Mouse (Mus musculus) liver, embryonic 13.5 days (tissue): ENCODE measurements around the gene Lamtor4. TPM values are rescaled to one million over a fixed set of nuclear protein-coding genes. Genes with fewer than 3 reads are reported as not detected.

Source experiments
- ATAC-seq: fragments of 200-750 bp; cut with Nextera tagmentation; 2 replicates; pipeline ENCODE4 v1.8.0; 2017; ENCODE audit warnings: low read depth, mild to moderate bottlenecking, moderate number of reproducible peaks, moderate library complexity
- DNase-seq: peaks from one replicate; pipeline ENCODE4 v3.0.0; 2022
- H3K27ac ChIP-seq: fragments of 300-500 bp; sonication (generic); 2 replicates; pipeline ENCODE4 v1.5.1; 2015; ENCODE audit warnings: moderate library complexity, mild to moderate bottlenecking, inconsistent platforms
- H3K27me3 ChIP-seq: fragments of 300-500 bp; sonication (generic); 2 replicates; pipeline ENCODE4 v1.6.1; 2015; ENCODE audit warnings: mild to moderate bottlenecking, inconsistent platforms
- H3K36me3 ChIP-seq: fragments of 300-500 bp; sonication (generic); 2 replicates; pipeline ENCODE4 v1.6.1; 2015; ENCODE audit warnings: mild to moderate bottlenecking, inconsistent platforms
- H3K4me1 ChIP-seq: fragments of 300-500 bp; sonication (generic); replicated peaks from 2 replicates; pipeline ENCODE4 v1.6.1; 2015; ENCODE audit warnings: inconsistent platforms
- H3K4me2 ChIP-seq: fragments of 300-500 bp; sonication (generic); 2 replicates; pipeline ENCODE4 v1.6.1; 2015; ENCODE audit warnings: inconsistent platforms, mild to moderate bottlenecking, moderate library complexity
- H3K4me3 ChIP-seq: fragments of 300-500 bp; sonication (generic); replicated peaks from 2 replicates; pipeline ENCODE4 v1.5.1; 2015; ENCODE audit warnings: mild to moderate bottlenecking, inconsistent platforms
- H3K9ac ChIP-seq: fragments of 300-500 bp; sonication (generic); 2 replicates; pipeline ENCODE4 v1.6.1; 2015; ENCODE audit warnings: mild to moderate bottlenecking, inconsistent platforms
- H3K9me3 ChIP-seq: fragments of 300-500 bp; sonication (generic); replicated peaks from 2 replicates; pipeline ENCODE4 v1.6.1; 2016; ENCODE audit warnings: inconsistent platforms
- WGBS: fragments of 180-500 bp; shearing (Covaris S2); methylation state at CpG from one replicate; pipeline ENCODE4 v1.1.7; 2015; ENCODE audit not compliant: insufficient replicate concordance; 5-methylcytosine and 5-hydroxymethylcytosine counted together
- polyA plus RNA-seq: library from polyadenylated mRNA; unstranded; fragments of >200 nt; fragmentation: Nextera tagmentation; extraction: Ambion mirVana; gene quantifications from 2 replicates; pipeline ENCODE4 v1.2.1, GENCODE M21; 2015

Gene Lamtor4
- polyA plus RNA-seq, 1 experiment from 2014 or later: 33.7 TPM

DNA sequence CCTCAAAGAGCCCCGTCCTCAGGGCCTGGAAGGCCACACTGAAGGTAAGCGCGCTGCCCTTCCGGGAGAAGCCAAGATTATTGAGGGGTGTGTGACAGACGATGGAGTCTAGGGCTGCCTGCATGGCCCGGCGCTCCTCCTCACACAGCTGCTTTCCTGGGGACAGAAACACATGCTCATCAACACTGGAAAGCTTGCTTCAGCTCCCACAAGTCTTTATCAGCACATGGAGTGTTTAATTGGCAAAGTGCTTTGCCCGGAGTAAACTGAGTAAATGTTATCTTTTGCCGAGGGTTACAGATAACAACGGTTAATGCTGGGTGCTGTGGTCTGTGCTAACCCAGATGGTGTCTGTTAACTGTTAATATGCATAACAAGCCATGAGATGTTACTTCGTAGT, 5.6 kb downstream of the Lamtor4 start:
- Histone ChIP-seq H3K4me2 (peak overlapping the region; percentile 97), H3K27me3 (no peaks in the 10 kb centered on the region), H3K9ac (peak overlapping the region; percentile 94), H3K27ac (peak overlapping the region; percentile 88), H3K9me3 (no peaks in the 10 kb centered on the region), H3K36me3 (peaks cover 46% of the 10 kb centered on the region), H3K4me3 (peak overlapping the region; percentile 90), H3K4me1 (peaks cover 87% of the 10 kb centered on the region)
- ATAC-seq (peak; percentile 66), DNase-seq (no peak)
- 23% methylated on average over 11 of the region's 11 CpGs for WGBS

DNA sequence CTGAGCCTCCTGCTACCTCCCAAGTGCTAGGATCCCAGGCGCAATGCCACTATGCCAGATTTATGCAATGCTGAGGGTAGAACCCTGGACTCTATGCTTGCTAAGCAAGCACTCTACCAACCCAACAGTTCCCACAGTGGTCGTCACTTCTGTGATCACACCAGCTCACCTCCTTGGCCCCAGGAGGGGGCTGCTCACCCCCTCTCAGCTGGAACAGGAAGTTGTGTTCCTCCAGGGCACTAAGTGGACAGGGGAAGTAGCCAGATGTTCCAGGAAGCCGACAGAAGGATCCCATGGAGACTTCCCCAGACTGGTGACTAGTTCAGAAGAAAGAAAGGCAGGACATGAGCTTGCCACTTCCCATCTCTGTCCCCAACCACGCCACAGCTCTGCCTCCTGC, 6.7 kb downstream of the Lamtor4 start:
- DNase-seq: no peak
- Histone ChIP-seq H3K27ac (peak overlapping the region; percentile 88), H3K4me2 (peak overlapping the region; percentile 97), H3K4me3 (peak overlapping the region; percentile 90), H3K36me3 (peaks cover 46% of the 10 kb centered on the region), H3K4me1 (peaks cover 75% of the 10 kb centered on the region), H3K27me3 (no peaks in the 10 kb centered on the region), H3K9me3 (no peaks in the 10 kb centered on the region), H3K9ac (peak overlapping the region; percentile 94)
- 42% methylated on average over 4 of the region's 4 CpGs for WGBS
- ATAC-seq: no peak

DNA sequence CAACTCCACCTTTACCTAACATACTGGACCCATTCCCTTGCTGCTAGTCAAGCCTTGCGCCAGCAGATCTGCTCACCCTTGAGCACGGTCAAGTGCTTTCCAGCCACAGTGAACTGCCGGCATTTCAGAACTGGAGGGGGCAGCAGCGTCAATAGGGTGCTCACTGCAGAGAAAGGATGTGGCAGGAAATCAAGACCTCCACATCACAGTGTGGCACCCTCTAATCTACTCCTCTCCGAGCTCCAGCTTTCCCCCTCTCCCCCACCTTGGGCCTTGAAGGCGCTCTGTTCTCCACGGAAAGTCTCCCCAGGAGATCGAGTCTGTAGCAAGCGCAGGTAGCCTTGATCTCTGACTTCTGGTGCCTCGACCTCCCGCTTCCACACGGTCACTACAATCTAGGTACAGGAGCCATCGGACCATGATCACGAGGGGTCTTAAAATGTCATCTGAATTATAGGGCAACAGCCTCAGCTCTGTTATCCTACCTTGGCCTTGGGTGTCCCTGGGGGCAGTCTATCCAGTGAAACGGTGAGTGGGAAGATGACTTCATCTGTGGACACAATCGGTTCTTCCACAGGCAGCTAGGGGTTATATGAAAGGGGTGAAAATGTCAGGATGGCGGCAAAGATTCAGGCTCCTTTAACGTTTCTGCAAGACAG, 7.4 kb downstream of the Lamtor4 start:
- Histone ChIP-seq H3K9ac (peak overlapping the region; percentile 94), H3K4me2 (peak overlapping the region; percentile 97), H3K36me3 (peaks cover 42% of the 10 kb centered on the region), H3K27ac (peak overlapping the region; percentile 88), H3K27me3 (no peaks in the 10 kb centered on the region), H3K4me1 (peaks cover 68% of the 10 kb centered on the region), H3K9me3 (no peaks in the 10 kb centered on the region), H3K4me3 (peak overlapping the region; percentile 90)
- no peak for DNase-seq
- 36% methylated on average over 18 of the region's 18 CpGs for WGBS
- no peak for ATAC-seq

DNA sequence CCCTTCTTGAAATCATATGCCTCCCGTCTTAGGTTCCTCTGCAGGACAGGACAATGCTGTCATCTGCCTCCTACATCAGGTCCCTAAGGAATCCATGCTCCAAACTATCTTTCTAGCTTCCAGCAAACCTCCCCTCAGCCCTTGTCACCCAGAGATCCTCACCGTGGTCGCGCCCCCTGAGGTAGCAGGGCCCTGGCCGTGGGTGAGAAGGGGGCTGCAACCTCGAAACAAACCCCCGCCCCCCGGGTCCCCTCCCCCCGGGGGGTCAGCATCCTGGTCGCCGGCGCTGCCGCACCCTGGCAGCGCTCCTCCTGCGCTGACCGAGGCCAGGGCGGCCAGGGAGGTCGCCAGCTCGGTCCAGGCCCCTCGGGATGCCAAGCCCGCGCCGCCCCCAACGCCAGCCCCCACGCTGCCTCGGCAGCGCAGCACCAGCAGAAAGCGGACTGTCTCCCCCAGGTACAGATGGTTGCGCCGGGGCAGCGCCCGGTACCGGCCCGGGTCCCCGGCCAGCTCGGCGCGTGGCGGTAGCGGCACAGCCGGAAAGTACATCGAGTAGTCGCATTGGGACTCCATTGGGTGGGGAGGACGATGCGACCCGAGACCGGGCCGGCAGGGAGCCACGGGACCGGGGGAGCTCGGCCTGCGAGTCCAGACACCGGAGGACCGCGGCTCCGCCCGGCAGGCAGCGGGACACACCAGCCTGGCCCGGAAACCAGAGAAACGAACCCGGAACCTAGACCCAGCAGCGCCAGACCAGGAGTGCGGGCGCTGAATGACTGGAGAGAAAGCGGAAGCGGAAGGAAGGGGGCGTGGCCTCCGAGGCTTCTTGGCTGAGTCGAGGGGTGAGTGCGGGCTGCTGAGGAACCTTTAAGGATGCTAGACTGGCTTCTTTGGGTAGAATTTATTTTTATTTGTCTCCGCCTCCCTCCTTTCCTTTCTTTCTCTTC, 8.3 kb downstream of the Lamtor4 start, which contains the start of gene BC037034:
BC037034 (minus strand) TSS at position 774 of the 947 bp plus-strand sequence.
- 0% methylated on average over 65 of the region's 71 CpGs for WGBS
- H3K27me3 ChIP-seq: no peaks in the 10 kb centered on the region
- peak within 1 kb of the TSS; percentile 97 for H3K4me2 ChIP-seq
- ATAC-seq: peak; percentile 84
- peaks cover 60% of the 10 kb centered on the region for H3K4me1 ChIP-seq
- H3K9ac ChIP-seq: peak within 1 kb of the TSS; percentile 94
- peak within 1 kb of the TSS; percentile 90 for H3K4me3 ChIP-seq
- DNase-seq: peak; percentile 83
- no peaks in the 10 kb centered on the region for H3K9me3 ChIP-seq
- H3K36me3 ChIP-seq: peaks cover 35% of the 10 kb centered on the region
- H3K27ac ChIP-seq: peak within 1 kb of the TSS; percentile 88

DNA sequence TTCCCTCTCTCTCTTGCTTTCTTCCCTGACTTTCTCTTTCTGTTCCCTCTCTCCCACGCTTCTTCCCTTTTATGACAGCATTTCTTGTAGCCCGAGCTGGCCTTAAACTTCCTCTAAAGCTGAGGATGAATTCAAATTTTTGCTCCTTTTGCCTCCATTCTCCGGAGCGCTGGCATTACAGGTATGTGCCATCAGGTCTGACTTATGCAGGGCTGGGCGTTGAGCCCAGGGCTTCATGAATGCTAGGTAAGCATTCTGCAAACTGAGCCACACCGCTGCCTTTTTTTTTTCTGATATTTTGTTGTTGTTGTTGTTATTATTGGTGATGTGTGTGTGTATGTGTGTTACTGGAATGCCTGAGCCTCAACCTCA, 8.9 kb downstream of the Lamtor4 start:
- H3K27me3 ChIP-seq: no peaks in the 10 kb centered on the region
- no peak for DNase-seq
- H3K4me3 ChIP-seq: peak overlapping the region; percentile 90
- H3K4me1 ChIP-seq: peaks cover 53% of the 10 kb centered on the region
- H3K36me3 ChIP-seq: peaks cover 28% of the 10 kb centered on the region
- ATAC-seq: no peak
- 12% methylated on average over 6 of the region's 6 CpGs for WGBS
- no peaks in the 10 kb centered on the region for H3K9me3 ChIP-seq
- H3K9ac ChIP-seq: peak overlapping the region; percentile 94
- peak overlapping the region; percentile 70; the same call in 1 of the 2 replicates for H3K27ac ChIP-seq
- peak overlapping the region; percentile 97 for H3K4me2 ChIP-seq

DNA sequence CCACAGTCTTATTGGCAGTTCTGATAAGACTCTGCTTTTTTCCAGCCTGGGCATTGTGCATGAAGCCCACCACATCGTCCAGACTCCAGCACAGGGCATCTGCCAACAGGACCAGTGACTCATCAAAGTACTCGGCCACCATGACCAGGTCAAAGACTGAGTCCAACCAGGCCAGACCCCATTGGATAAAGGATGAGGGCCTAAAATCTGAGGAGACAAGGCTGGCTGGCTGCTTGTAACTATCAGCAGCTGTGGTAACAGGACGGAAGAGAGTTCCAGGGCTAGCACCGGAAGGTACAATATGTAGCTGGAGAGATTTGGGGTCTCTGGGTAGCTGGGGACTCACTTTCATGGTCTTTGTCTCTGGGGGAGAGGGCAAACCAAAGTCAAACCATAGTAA, 10.4 kb downstream of the Lamtor4 start:
- H3K36me3 ChIP-seq: peaks cover 13% of the 10 kb centered on the region
- ATAC-seq (no peak), DNase-seq (no peak)
- peaks cover 6% of the 10 kb centered on the region for H3K27me3 ChIP-seq
- peaks cover 38% of the 10 kb centered on the region for H3K4me1 ChIP-seq
- H3K9me3 ChIP-seq: no peaks in the 10 kb centered on the region
- no peak overlapping the region for H3K4me2 ChIP-seq
- H3K9ac ChIP-seq: no peak overlapping the region
- WGBS: 83% methylated on average over 4 of the region's 4 CpGs
- H3K27ac ChIP-seq: no peak overlapping the region
- no peak overlapping the region for H3K4me3 ChIP-seq

DNA sequence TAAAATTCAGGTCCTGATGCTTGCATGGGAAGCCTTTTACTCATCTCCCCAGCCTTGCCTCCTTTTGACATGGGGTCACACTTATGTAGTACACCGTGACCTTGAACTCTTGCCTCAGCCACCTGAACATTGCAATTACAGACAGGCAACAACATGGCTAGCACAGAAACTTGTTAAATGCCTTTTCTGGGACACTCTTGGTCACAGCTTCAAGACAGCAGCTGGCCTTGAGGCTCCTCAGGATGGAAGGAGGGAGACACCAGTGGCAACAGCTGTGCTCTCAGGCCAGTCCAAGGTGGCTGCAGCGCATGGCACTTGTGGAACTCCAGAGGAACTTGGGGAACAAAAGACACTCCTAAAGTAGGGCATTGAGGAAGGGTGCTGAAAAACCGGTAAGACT, 11.8 kb downstream of the Lamtor4 start:
- Histone ChIP-seq H3K27me3 (peaks cover 20% of the 10 kb centered on the region), H3K27ac (no peak overlapping the region), H3K9ac (no peak overlapping the region), H3K4me1 (peaks cover 24% of the 10 kb centered on the region), H3K9me3 (no peaks in the 10 kb centered on the region), H3K36me3 (no peaks in the 10 kb centered on the region; the same call in 1 of the 2 replicates), H3K4me2 (no peak overlapping the region), H3K4me3 (no peak overlapping the region)
- no peak for DNase-seq
- WGBS: 74% methylated on average over 3 of the region's 3 CpGs
- no peak for ATAC-seq

DNA sequence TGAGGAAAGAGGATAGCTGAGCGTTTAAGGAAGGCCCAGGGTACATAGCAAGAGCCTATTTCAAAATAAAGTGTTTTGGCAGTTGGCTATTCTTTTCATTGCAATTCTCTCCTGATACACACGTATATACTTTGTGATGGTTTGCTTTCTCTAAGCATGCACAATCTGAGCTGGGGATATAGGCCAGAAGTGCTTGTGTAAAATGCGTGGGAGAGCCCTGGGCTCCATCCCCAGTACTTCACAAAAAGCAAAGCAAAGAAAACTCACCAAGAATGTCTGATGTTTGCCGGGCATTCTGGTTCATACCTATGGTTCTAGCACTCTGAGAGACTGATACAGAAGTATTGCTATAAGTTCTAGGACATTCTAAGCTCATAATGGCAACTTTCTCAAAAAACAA, 13.7 kb downstream of the Lamtor4 start:
- Histone ChIP-seq H3K4me3 (no peak overlapping the region), H3K4me1 (peaks cover 11% of the 10 kb centered on the region), H3K27me3 (peaks cover 37% of the 10 kb centered on the region), H3K4me2 (no peak overlapping the region), H3K36me3 (no peaks in the 10 kb centered on the region; the same call in 1 of the 2 replicates), H3K9me3 (no peaks in the 10 kb centered on the region), H3K9ac (no peak overlapping the region), H3K27ac (no peak overlapping the region)
- no peak for DNase-seq
- WGBS: 64% methylated on average over 4 of the region's 4 CpGs
- ATAC-seq: no peak

DNA sequence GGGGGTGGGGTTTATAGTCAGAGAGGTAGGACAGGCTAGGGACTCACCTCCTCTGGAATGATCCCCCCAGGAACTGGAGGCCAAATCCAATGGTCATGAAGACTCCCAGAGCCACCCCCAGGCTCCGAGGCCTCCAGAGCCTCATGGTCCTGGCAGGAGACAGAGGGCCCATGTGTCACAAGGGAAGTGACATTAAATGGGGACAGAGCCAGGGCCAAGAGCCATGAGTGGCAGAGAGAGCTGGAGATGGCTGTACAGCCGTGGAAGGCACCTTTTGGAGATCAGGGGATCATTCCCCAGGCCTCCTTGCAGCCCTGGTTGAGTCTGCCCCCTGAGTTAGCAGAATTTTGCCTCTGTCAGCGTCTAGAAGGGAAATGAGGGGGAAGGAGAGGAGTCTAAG, 15.9 kb downstream of the Lamtor4 start:
- Histone ChIP-seq H3K27me3 (peaks cover 49% of the 10 kb centered on the region), H3K4me3 (no peak overlapping the region), H3K9ac (no peak overlapping the region), H3K36me3 (no peaks in the 10 kb centered on the region), H3K9me3 (no peaks in the 10 kb centered on the region), H3K27ac (no peak overlapping the region), H3K4me1 (0 out of 2 replicates have a peak, but pooled peaks cover 9% of the 10 kb centered on the region), H3K4me2 (no peak overlapping the region)
- no peak for ATAC-seq
- no peak for DNase-seq
- 38% methylated on average over 3 of the region's 3 CpGs for WGBS

DNA sequence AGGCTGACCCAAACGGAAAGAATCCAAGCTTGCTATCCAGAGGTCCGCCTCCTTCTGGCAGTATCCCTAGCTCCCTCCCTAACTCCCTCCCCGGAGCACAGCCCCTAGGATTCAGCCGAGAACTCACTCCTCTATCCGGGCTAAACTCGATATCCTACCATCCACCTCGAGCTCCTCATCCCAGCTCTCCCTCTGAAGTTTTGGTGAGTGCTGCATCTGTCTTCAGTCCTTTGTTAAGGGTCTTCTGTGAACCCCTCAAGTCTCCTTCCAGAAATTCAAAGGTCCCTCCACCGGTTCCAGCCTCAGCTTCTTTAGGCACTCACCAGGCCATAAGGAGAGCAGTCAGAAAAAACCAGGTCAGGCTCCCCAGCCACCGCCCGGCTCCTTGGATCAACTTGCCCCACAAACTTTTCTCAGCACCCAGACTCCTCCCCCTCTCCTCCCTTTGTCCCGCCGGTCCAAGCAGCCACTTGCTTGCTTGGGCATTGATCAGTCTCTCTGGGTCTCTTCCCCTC, 17.2 kb downstream of the Lamtor4 start, which contains the start of gene Gal3st4:
Gal3st4 (minus strand) TSS at position 432 of the 515 bp plus-strand sequence.
- Histone ChIP-seq H3K36me3 (no peaks in the 10 kb centered on the region), H3K9me3 (no peaks in the 10 kb centered on the region), H3K9ac (no peak within 1 kb of the TSS), H3K27ac (no peak within 1 kb of the TSS), H3K4me1 (0 out of 2 replicates have a peak, but pooled peaks cover 9% of the 10 kb centered on the region), H3K4me2 (no peak within 1 kb of the TSS), H3K27me3 (peaks cover 49% of the 10 kb centered on the region), H3K4me3 (no peak within 1 kb of the TSS)
- 14% methylated on average over 12 of the region's 12 CpGs for WGBS
- ATAC-seq: no peak
- no peak for DNase-seq

DNA sequence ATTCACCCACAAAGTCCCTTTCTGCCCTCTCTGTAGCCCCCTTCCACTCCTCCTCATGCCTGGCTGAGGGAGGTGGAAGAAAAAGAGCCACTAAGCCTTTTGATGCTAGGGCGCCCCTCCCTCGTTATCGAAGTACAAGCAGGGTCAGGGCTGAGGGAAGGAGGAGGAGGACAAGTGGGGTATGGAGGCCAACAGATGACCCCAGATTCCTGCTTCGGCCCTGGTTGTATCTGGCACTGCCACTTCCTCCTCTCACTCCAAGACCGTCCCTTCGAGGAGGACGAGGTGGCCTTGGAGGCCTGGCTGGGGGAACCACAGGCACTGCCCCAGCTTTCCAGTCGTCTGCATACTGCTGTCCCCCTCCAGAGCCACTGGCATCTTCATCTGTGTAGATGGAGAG, 18.9 kb downstream of the Lamtor4 start:
- WGBS: 57% methylated on average over 8 of the region's 8 CpGs
- H3K4me2 ChIP-seq: no peak overlapping the region
- no peak for ATAC-seq
- no peak overlapping the region for H3K4me3 ChIP-seq
- H3K9ac ChIP-seq: no peak overlapping the region
- no peaks in the 10 kb centered on the region for H3K36me3 ChIP-seq
- H3K27me3 ChIP-seq: peaks cover 60% of the 10 kb centered on the region
- H3K4me1 ChIP-seq: 0 out of 2 replicates have a peak, but pooled peaks cover 11% of the 10 kb centered on the region
- DNase-seq: no peak
- H3K27ac ChIP-seq: no peak overlapping the region
- H3K9me3 ChIP-seq: no peaks in the 10 kb centered on the region
